Mouse (Mus musculus) ES-E14 (cell line): ENCODE results near the gene Pprc1. TPM values are rescaled to one million over a fixed set of nuclear protein-coding genes. Genes with fewer than 3 reads are reported as not detected.

Experiments used
- DNase-seq: peaks from one replicate; pipeline ENCODE4 v3.0.0-alpha.2; 2013; ENCODE audit warnings: low read depth, low spot score
- H3K27ac ChIP-seq: 2 replicates; pipeline ENCODE4 v1.5.1; 2012; ENCODE audit warnings: low read depth, mild to moderate bottlenecking, low read length, moderate library complexity, mixed read lengths; ENCODE audit not compliant: poor library complexity, insufficient read depth, severe bottlenecking
- H3K36me3 ChIP-seq: 2 replicates; pipeline ENCODE4 v1.6.1; 2012; ENCODE audit warnings: mild to moderate bottlenecking, low read length, moderate library complexity, mixed read lengths; ENCODE audit not compliant: control insufficient read depth, poor library complexity, insufficient read depth, severe bottlenecking
- H3K4me1 ChIP-seq, 2 experiments: fragments of 150-350 bp in 1 of 2; sonication (generic) in 1 of 2; 2 replicates each; pipeline ENCODE4 v1.6.1; 2012; ENCODE audit warnings: low read length in 2 of 2, mild to moderate bottlenecking in 1 of 2, mixed read lengths in 1 of 2; ENCODE audit not compliant: control insufficient read depth in 2 of 2, insufficient read depth in 2 of 2, poor library complexity in 1 of 2
- H3K4me3 ChIP-seq, 2 experiments: fragments of 150-350 bp in 1 of 2; sonication (generic) in 1 of 2; 2 replicates each; pipeline ENCODE4 v1.5.1; 2012; ENCODE audit warnings: low read length in 2 of 2, low read depth in 1 of 2, mild to moderate bottlenecking in 1 of 2, mixed read lengths in 1 of 2; ENCODE audit not compliant: insufficient read depth in 1 of 2, poor library complexity in 1 of 2, severe bottlenecking in 1 of 2
- H3K9ac ChIP-seq: 2 replicates; pipeline ENCODE4 v1.6.1; 2012; ENCODE audit warnings: low read depth, mild to moderate bottlenecking, low read length, mixed read lengths; ENCODE audit not compliant: poor library complexity, insufficient read depth, severe bottlenecking
- H3K9me3 ChIP-seq: fragments of 150-350 bp; sonication (generic); 2 replicates; pipeline ENCODE4 v1.6.1; 2012; ENCODE audit warnings: low read depth, mild to moderate bottlenecking, low read length; ENCODE audit not compliant: control insufficient read depth, insufficient read depth
- CHD2 ChIP-seq: IDR thresholded peaks from 2 replicates; pipeline ENCODE4 v1.6.1; 2014; ENCODE audit warnings: mild to moderate bottlenecking, low read depth, low read length, inconsistent platforms
- HCFC1 ChIP-seq: IDR thresholded peaks from 2 replicates; pipeline ENCODE4 v1.6.1; 2012; ENCODE audit warnings: low read length, inconsistent platforms, borderline replicate concordance; ENCODE audit not compliant: insufficient read depth
- MAFK ChIP-seq: IDR thresholded peaks from 2 replicates; pipeline ENCODE4 v1.6.1; 2014; ENCODE audit warnings: mild to moderate bottlenecking, low read depth, low read length, inconsistent platforms; ENCODE audit not compliant: insufficient read depth
- ZC3H11A ChIP-seq: IDR thresholded peaks from 2 replicates; pipeline ENCODE4 v1.6.1; 2012; ENCODE audit warnings: low read depth, mild to moderate bottlenecking, inconsistent platforms, low read length, borderline replicate concordance
- ZNF384 ChIP-seq: IDR thresholded peaks from 2 replicates; pipeline ENCODE4 v1.6.1; 2012; ENCODE audit warnings: low read depth, low read length, inconsistent platforms
- in situ Hi-C, 2 experiments: fragments of 600-800 bp; cut with MboI; formaldehyde crosslinking; loops; one replicate each; pipeline ENCODE4 v1.15.1; 2025; ENCODE audit warnings: low sequenced_read_pairs in 2 of 2, inconsistent platforms in 1 of 2; ENCODE audit not compliant: unreplicated experiment in 2 of 2
- total RNA-seq: library from RNA; depleted of rRNA; stranded (reverse); fragments of 300-350 nt; gene quantifications from 2 replicates; pipeline ENCODE4 v1.2.3, GENCODE M21; 2012

Pprc1 gene
- total RNA-seq, 1 experiment, result 68.4 TPM

- H3K9me3 ChIP-seq, result no peaks in the 10 kb centered on the region
- H3K9ac ChIP-seq, result no peak overlapping the region
- in situ Hi-C loops, result no loop called here
- TF ChIP-seq ZNF384 (no peak), ZC3H11A (no peak), HCFC1 (no peak), CHD2 (no peak), MAFK (no peak)
- no peak overlapping the region for H3K27ac ChIP-seq
- no peak for DNase-seq
- no peaks in the 10 kb centered on the region for H3K4me1 ChIP-seq
- H3K36me3 ChIP-seq, result no peaks in the 10 kb centered on the region
- no peak overlapping the region for H3K4me3 ChIP-seq
Observed at GRCm38 (mm10) chr19:46099561-46099960, 54.9 kb downstream of the Pprc1 start.

- in situ Hi-C loops, result no loop called here
- TF ChIP-seq HCFC1, result no peak
- no peak for TF ChIP-seq ZNF384
- TF ChIP-seq CHD2, result no peak
- no peak for TF ChIP-seq MAFK
- no peak for TF ChIP-seq ZC3H11A
- Histone ChIP-seq H3K4me1 (peaks cover 0 to 1% of the 10 kb centered on the region in 2 experiments; a peak in 2 of 4 replicates), H3K36me3 (no peaks in the 10 kb centered on the region), H3K27ac (no peak overlapping the region), H3K4me3 (no peak overlapping the region), H3K9me3 (no peaks in the 10 kb centered on the region), H3K9ac (no peak overlapping the region)
- no peak for DNase-seq
Observed at GRCm38 (mm10) chr19:46103437-46104186, 58.9 kb downstream of the Pprc1 start.

GRCm38 (mm10) chr19:46104187-46104557 is 59.5 kb downstream of the Pprc1 start:
- TF ChIP-seq HCFC1 (no peak), MAFK (no peak), ZC3H11A (no peak), ZNF384 (no peak)
- H3K4me3 ChIP-seq, result no peak overlapping the region
- no peaks in the 10 kb centered on the region for H3K9me3 ChIP-seq
- DNase-seq, result no peak
- no peak overlapping the region for H3K9ac ChIP-seq
- peaks cover 0 to 2% of the 10 kb centered on the region in 2 experiments; a peak in 2 of 4 replicates for H3K4me1 ChIP-seq
- H3K27ac ChIP-seq, result no peak overlapping the region
- in situ Hi-C loops, result no loop called here
- no peaks in the 10 kb centered on the region for H3K36me3 ChIP-seq

GRCm38 (mm10) chr19:46110214-46110613 is 65.5 kb downstream of the Pprc1 start:
- in situ Hi-C loops, result no loop called here
- Histone ChIP-seq H3K4me3 (no peak overlapping the region), H3K9ac (no peak overlapping the region), H3K4me1 (peaks cover 0 to 2% of the 10 kb centered on the region in 2 experiments; a peak in 2 of 4 replicates), H3K27ac (no peak overlapping the region), H3K9me3 (no peaks in the 10 kb centered on the region), H3K36me3 (no peaks in the 10 kb centered on the region)
- DNase-seq, result no peak
- no peak for TF ChIP-seq ZNF384
- TF ChIP-seq CHD2, result no peak
- TF ChIP-seq HCFC1, result no peak
- TF ChIP-seq MAFK, result no peak
- no peak for TF ChIP-seq ZC3H11A

GRCm38 (mm10) chr19:46110781-46111180 is 66.1 kb downstream of the Pprc1 start:
- Histone ChIP-seq H3K36me3 (no peaks in the 10 kb centered on the region), H3K27ac (no peak overlapping the region), H3K4me3 (no peak overlapping the region), H3K9me3 (no peaks in the 10 kb centered on the region), H3K4me1 (peaks cover 0 to 2% of the 10 kb centered on the region in 2 experiments; a peak in 2 of 4 replicates), H3K9ac (no peak overlapping the region)
- DNase-seq, result no peak
- in situ Hi-C loops, result no loop called here
- TF ChIP-seq MAFK, result no peak
- TF ChIP-seq CHD2, result no peak
